Mouse (Mus musculus): ENCODE measurements around the gene Gnl3l. TPM values are rescaled to one million over a fixed set of nuclear protein-coding genes. Genes with fewer than 3 reads are reported as not detected.

The Gnl3l gene
- polyA plus RNA-seq (2017; shearing (Covaris generic)), result 10 to 100 TPM; 17.0 to 18.3 TPM

DNA sequence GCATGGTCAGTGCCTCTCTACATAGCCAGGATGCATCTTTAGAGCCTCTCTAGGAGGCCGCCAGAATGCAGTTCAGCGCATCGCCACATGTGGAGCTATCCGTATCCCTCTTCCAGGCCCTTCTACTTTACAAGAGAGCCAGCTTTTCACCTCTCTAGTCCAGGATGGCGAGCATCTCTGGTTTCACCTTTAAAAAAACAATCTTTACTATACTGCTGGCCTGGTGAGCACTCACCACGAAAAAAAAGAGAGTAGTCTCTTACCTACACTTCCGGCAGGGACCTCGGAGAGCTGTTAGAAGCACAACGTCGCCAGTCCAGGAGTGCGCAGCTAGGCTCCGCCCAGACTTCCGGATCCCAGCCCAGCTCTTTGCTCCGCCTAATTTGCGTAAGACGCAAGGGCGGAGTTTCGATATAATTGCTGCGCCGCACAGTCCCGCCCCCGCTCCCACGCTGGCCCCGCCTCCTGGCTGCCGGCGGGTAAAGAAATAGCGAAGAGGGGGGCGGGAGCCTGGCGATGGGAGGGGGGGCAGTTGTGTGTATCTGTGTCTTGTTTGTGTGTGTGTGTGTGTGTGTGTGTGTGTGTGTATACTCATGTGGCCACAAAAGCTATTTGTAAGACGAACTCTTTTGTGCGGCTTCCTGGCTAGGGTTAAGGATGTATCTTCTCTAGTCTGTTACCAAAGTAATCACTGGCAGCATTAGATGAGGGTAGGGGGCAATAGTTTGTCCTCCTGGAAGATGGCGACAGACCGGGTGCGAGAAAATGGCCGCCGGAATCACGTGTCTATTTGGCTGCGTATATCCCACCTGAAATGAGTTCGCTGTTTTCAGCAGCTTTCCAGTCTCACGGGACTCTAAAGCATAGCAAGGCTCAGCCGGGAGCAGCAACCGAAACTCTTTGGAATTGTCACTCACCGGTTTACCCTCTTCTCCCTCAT, at the start of gene Gnl3l:
Gnl3l (minus strand) TSS at position 385 of the 940 bp plus-strand sequence.

DNA sequence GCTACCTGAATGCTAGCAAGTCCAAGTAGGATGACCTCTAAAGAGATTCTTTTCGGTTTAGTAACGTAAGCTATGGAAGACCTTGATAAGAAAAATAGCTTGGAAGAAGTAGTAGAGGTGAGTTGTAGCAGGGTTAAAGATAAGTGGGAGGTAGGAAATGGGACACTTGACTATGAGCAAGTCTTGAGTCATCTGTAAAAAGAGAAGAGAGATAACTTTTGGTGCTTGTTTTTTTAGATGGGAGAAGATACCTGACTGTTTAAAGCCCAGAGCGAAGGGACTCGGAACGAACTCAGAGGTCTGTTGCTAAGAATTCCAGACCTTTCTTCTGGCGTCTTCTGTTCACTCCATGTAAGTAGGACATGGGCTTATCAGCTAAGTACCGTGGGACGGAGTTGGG, 28.7 kb upstream of the Gnl3l start, which contains the start of gene Fgd1:
Fgd1 (plus strand) TSS at position 301 of the 400 bp plus-strand sequence.

Other genes with a start within 250 kb of the Gnl3l start
- 10 to 100 TPM; 15.0 to 16.7 TPM for gene Maged2, start 203.0 kb downstream of the Gnl3l start, polyA plus RNA-seq (2017; shearing (Covaris generic))
- gene Fgd1, start 28.8 kb upstream of the Gnl3l start, polyA plus RNA-seq (2017; shearing (Covaris generic)), result 1 to 10 TPM; 1.2 to 2.3 TPM
- gene Tsr2, start 79.2 kb upstream of the Gnl3l start, polyA plus RNA-seq (2017; shearing (Covaris generic)), result 10 to 100 TPM; 20.1 to 23.8 TPM
- gene Wnk3, start 180.8 kb upstream of the Gnl3l start, polyA plus RNA-seq (2017; shearing (Covaris generic)), result under 1 TPM; 0.14 to 0.70 TPM